ENCODE assay signal across 8 mouse cellular contexts in the genomic region with DNA sequence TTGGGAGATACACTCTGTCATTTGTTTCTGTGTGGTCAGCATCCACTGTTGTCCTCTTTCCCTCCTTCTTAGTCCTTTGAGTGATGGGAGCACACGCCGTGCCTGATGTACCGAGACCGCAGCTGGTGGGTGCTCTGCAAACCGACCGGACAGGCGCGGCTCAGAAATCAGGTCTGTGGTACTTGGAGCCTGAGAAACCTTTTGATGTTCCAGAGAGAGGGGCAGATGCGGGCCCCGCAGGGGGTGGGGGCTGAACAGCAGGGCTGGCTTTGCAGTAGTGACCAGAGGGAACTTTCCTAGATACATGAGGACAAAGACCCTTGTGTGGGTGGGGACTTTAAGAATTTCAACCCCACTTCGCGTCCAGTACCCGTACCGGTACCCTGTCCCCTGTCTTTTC. TPM values are rescaled to one million over a fixed set of nuclear protein-coding genes. Genes with fewer than 3 reads are reported as not detected.
DNase-seq lines count a peak whose midpoint lies in the region; ATAC-seq lines count a peak whose summit lies in the region.

No protein-coding gene starts in this region.

- H3K9me3 ChIP-seq in lung, embryonic 15.5 days, result no peaks in the 10 kb centered on the region
- H3K9me3 ChIP-seq in embryonic facial prominence, embryonic 15.5 days (replicated peaks), result no peaks in the 10 kb centered on the region
- H3K9me3 ChIP-seq in limb, embryonic 13.5 days, result no peaks in the 10 kb centered on the region

- H3K27me3 ChIP-seq in lung, embryonic 15.5 days, result no peaks in the 10 kb centered on the region; the same call in 1 of the 2 replicates
- H3K27me3 ChIP-seq in embryonic facial prominence, embryonic 15.5 days, result no peaks in the 10 kb centered on the region
- H3K27me3 ChIP-seq in limb, embryonic 13.5 days, result no peaks in the 10 kb centered on the region

- peak overlapping the region; percentile 43 for H3K4me3 ChIP-seq in lung, embryonic 15.5 days
- H3K4me3 ChIP-seq in embryonic facial prominence, embryonic 15.5 days (replicated peaks), result peak overlapping the region; percentile 38
- peak overlapping the region; percentile 48 for H3K4me3 ChIP-seq in limb, embryonic 13.5 days

- DNase-seq in lung, adult 18-20 months, result no peak
- DNase-seq in retina, postnatal 1 day, result peak; percentile 62
- no peak for DNase-seq in urinary bladder, postnatal 36 days (ENCODE audit: low spot score in 2 of 2)
- DNase-seq in left cerebral cortex, postnatal 36 days (ENCODE audit: low spot score in 2 of 2), result no peak
- no peak for DNase-seq in layer of hippocampus, adult 11-12 months (ENCODE audit: low spot score)

- no peak for ATAC-seq in lung, embryonic 15.5 days (ENCODE audit: borderline replicate concordance, extremely low read depth, low FRiP score, low TSS enrichment)
- ATAC-seq in embryonic facial prominence, embryonic 15.5 days (ENCODE audit: insufficient number of reproducible peaks, low FRiP score, low TSS enrichment, low read depth), result no peak
- ATAC-seq in limb, embryonic 13.5 days (ENCODE audit: low FRiP score, low read depth), result peak; percentile 39; the same call in 1 of the 2 replicates

- H3K27ac ChIP-seq in lung, embryonic 15.5 days, result no peak overlapping the region
- peak overlapping the region; percentile 35 for H3K27ac ChIP-seq in embryonic facial prominence, embryonic 15.5 days (replicated peaks)
- no peak overlapping the region for H3K27ac ChIP-seq in limb, embryonic 13.5 days

- peak overlapping the region; percentile 42 for H3K9ac ChIP-seq in lung, embryonic 15.5 days
- peak overlapping the region; percentile 18; the same call in 1 of the 2 replicates for H3K9ac ChIP-seq in embryonic facial prominence, embryonic 15.5 days
- peak overlapping the region; percentile 74 for H3K9ac ChIP-seq in limb, embryonic 13.5 days

- WGBS in lung, embryonic 15.5 days, result 7% methylated on average over 14 of the region's 14 CpGs
- 6% methylated on average over 14 of the region's 14 CpGs for WGBS in embryonic facial prominence, embryonic 15.5 days
- 16% methylated on average over 14 of the region's 14 CpGs for WGBS in limb, embryonic 13.5 days

- H3K4me2 ChIP-seq in lung, embryonic 15.5 days, result peak overlapping the region; percentile 89
- peak overlapping the region; percentile 70 for H3K4me2 ChIP-seq in embryonic facial prominence, embryonic 15.5 days (replicated peaks)
- peak overlapping the region; percentile 92 for H3K4me2 ChIP-seq in limb, embryonic 13.5 days (replicated peaks)

- intact Hi-C loops in left cerebral cortex, postnatal 36 days (cut with DNase I), result loop anchor here (10.0 kb wide), 1 partner anchor 179 kb away; no protein-coding TSS in a partner anchor

- peaks cover 19% of the 10 kb centered on the region for H3K4me1 ChIP-seq in lung, embryonic 15.5 days
- H3K4me1 ChIP-seq in embryonic facial prominence, embryonic 15.5 days, result peaks cover 21% of the 10 kb centered on the region
- peaks cover 14% of the 10 kb centered on the region for H3K4me1 ChIP-seq in limb, embryonic 13.5 days

- H3K36me3 ChIP-seq in lung, embryonic 15.5 days, result no peaks in the 10 kb centered on the region
- H3K36me3 ChIP-seq in embryonic facial prominence, embryonic 15.5 days, result no peaks in the 10 kb centered on the region
- H3K36me3 ChIP-seq in limb, embryonic 13.5 days, result no peaks in the 10 kb centered on the region

RNA-seq across cellular contexts. Expression of a gene that starts 37.5 kb away (rescaled TPM):
- polyA plus RNA-seq in lung, embryonic 15.5 days (2015; fragmentation: Nextera tagmentation; extraction: Ambion mirVana), result 22.1 and 22.6 TPM in 2 replicates
- 26.8 and 27.5 TPM in 2 replicates for polyA plus RNA-seq in embryonic facial prominence, embryonic 15.5 days (2015; fragmentation: Nextera tagmentation; extraction: Ambion mirVana)
- 25.0 and 25.4 TPM in 2 replicates for polyA plus RNA-seq in limb, embryonic 13.5 days (2015; fragmentation: Nextera tagmentation; extraction: Ambion mirVana)
- total RNA-seq in left cerebral cortex, postnatal 36 days (2021), result 10 to 100 TPM; 30.1 to 35.1 TPM

RNA-seq across cellular contexts. Expression of a gene that starts 50.4 kb away (rescaled TPM):
- polyA plus RNA-seq in lung, embryonic 15.5 days (2015; fragmentation: Nextera tagmentation; extraction: Ambion mirVana), result 2,468 and 2,584 TPM in 2 replicates
- 2,445 and 2,695 TPM in 2 replicates for polyA plus RNA-seq in embryonic facial prominence, embryonic 15.5 days (2015; fragmentation: Nextera tagmentation; extraction: Ambion mirVana)
- 3,132 and 3,199 TPM in 2 replicates for polyA plus RNA-seq in limb, embryonic 13.5 days (2015; fragmentation: Nextera tagmentation; extraction: Ambion mirVana)
- total RNA-seq in left cerebral cortex, postnatal 36 days (2021), result 100 to 1,000 TPM; 274 to 285 TPM

Comparison
In these comparisons a context has a peak if more than half of its experiments do, and no peak if none do; other contexts are left out.
1. H3K9ac ChIP-seq: peak in every context shown above with its lines; median percentile 74 in limb, embryonic 13.5 days; 42 in lung, embryonic 15.5 days; 18 in embryonic facial prominence, embryonic 15.5 days.